Mouse (Mus musculus) testis, adult 2 months (tissue): ENCODE results near the gene Dusp27.

Experiments
- CTCF ChIP-seq: fragments of 200-500 bp; IDR thresholded peaks from 2 replicates; pipeline ENCODE4 v1.5.1; 2012; ENCODE audit warnings: low read depth, mild to moderate bottlenecking, inconsistent platforms, low read length, moderate library complexity; ENCODE audit not compliant: control insufficient read depth, insufficient read depth, insufficient replicate concordance
- POLR2A ChIP-seq: fragments of 200-500 bp; IDR thresholded peaks from 2 replicates; pipeline ENCODE4 v1.6.1; 2012; ENCODE audit warnings: low read depth, mild to moderate bottlenecking, inconsistent platforms, low read length, moderate library complexity; ENCODE audit not compliant: control insufficient read depth

DNA sequence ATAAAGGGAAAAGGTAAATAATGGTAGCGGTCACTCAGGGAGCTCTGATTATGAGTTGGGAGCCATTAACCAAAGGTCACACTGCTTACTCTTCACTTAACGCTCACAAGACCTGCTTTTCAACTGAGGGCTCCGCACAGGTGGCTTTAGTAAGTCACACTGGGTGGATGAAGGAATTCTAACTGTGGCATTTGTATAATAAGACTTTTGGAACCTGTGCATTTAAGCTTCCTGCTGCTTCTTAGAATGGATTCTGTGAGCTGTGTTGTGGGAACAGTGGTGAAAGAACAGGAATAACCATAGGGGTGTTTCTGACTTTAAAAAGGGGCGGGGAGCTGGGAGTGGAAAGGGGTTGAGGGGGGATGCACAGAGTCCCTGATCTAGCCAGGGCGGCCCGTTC is 14.6 kb upstream of the Dusp27 start:
- no peak for TF ChIP-seq CTCF
- no peak for TF ChIP-seq POLR2A
